Mouse (Mus musculus): ENCODE results near the gene Padi2. TPM values are rescaled to one million over a fixed set of nuclear protein-coding genes. Genes with fewer than 3 reads are reported as not detected.
A peak's percentile ranks its signal among the peaks of the same experiment; 100 is the strongest.

The Padi2 gene
- total RNA-seq (2021) (10 to 100 TPM in 1 of 2 experiments, 1 to 10 TPM in 1; 1.7 to 13.8 TPM), polyA plus RNA-seq (2012; rRNA removed) (7.7 and 10.5 TPM in 2 replicates)
- long read RNA-seq = 0 reads

GRCm38 (mm10) chr4:140906076-140906826 is at the start of gene Padi2:
Padi2 (plus strand) TSS chr4:140906344.
- DNase-seq = peak; percentile 64

GRCm38 (mm10) chr4:140857041-140857440 is 49.1 kb upstream of the Padi2 start:
- no peak for DNase-seq

GRCm38 (mm10) chr4:140857813-140858212 is 48.3 kb upstream of the Padi2 start:
- no peak for DNase-seq

- DNase-seq = no peak
Observed at GRCm38 (mm10) chr4:140859291-140859690, 46.9 kb upstream of the Padi2 start.

DNA sequence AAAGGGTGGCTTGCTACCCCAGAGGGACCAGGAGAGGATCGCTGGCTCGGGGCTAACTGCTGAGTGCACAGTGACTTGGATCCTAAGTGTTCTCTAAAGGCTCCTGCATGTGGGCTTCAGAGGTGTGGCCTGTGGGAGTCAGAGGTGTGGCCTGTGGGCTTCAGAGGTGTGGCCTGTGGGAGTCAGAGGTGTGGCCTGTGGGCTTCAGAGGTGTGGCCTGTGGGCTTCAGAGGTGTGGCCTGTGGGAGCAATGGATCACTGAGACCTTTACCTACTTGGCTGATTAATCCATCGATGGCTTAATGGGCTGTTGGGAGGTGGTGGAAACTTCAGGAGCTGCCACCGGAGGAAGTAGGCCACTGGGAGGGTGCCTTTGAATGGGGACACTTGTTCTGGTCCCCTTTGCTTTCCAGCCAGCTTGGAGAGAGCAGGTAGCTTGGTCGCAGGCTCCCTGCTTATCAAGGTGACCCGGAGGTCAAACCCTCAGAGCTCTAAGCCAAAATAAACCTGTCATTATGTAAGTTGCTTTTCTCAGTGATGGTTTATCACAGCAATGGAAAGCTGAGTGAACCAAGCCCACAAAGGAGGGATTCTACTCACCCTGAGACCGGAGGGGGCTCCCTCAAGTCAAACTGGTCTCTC is 45.9 kb upstream of the Padi2 start:
- no peak for DNase-seq

GRCm38 (mm10) chr4:140860767-140861147 is 45.4 kb upstream of the Padi2 start:
- DNase-seq = no peak

DNA sequence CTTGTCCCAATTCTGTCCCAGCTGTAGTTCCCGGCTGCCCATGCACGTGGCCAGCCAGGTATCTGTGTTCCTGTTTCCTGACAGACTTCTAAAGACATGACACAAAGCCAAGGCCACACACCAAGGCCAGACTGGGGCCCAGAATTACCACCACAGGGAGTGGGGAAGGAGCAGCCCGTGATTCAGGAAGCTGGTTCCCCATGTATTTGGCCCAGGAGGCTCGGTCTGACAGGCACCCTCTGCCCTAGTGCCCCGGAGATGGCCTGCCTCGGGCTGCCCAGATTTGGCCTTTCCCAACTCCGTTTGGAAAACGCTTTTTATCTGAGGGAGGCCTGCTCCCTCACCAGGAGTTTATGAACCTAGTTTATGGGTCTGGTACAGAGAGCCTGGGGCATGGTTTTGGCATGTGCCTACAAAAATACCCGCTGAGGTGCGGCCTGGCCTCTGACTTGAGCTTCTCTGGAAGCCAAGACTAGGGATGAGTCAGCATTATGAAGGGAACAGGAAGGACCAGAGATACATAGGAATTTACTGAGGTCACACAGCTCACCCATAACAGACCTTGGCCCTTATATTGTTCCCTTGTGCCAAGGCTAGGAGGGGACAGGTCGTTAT is 44.0 kb upstream of the Padi2 start:
- DNase-seq = peak; percentile 72

DNA sequence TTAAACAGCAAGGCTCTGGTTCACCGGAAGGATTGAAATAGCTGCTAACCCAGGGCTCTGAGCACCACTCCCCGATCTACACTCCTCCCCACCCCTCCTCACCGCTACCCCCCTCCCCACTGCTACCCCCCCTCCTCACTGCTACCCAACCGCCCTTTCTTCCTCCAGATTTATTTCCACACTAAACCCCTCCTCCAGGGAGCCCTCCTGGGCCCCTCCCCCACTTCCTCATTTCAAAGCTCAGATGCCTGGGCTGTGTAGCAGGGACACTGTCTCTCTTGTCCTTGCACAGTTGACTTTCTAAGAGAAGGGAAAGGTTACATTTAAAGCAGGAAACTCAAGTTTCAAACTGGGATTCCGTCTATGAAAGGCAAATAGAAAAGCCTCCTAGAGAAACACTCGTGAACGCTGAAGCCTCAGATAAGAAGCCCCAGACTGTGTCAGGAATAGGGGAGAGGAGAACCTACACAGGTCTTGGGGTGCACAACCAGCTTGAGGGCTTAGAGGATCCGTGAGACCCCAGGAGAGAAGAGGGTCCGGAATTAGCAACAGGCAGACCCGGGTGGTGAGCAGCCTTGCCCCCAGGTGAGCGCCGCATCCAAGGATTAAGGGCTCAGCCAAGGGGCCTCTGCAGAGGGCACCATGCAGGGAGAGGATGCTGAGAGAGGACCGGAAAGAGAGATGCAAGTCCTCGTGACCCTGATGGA is 37.5 kb upstream of the Padi2 start:
- no peak for DNase-seq

DNA sequence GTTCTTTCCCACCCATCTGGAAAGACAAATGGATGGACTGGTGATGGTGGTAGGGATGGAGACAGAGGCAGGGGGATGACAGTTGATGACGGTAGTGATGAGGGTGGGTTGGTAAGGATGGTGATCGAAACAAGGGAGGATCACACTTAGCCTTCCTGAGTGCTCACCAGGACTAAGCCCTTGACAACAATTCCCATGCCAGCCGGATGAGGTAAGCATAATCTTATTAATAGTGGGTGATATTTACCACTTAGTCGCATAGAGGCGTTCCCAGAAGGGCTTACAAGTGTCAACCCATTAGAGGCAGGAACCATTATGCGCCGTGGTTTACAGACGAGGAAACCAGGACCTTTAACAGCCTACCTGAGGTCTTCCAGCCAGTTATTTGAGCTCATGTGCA is 36.2 kb upstream of the Padi2 start:
- DNase-seq = no peak

GRCm38 (mm10) chr4:140870876-140871275 is 35.3 kb upstream of the Padi2 start:
- no peak for DNase-seq

DNA sequence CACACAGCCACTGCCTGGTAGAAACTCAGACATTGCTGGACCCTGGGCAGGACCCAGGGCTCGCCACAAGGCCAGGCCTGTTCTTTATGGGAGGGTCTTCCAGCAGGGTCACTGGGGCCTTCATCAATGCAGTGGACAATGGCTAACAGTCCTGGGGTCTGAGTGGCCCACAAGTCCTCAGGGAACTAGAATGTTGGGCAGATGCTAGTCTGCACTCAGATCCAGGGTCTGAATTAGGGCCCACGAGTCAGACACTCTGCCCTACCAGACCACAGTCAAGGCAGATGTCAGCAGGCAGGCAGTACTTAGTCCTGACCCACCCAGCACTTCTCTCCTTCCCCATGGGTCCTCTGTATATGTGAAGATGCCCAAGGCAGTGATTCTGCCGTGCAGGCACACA is 34.8 kb upstream of the Padi2 start:
- DNase-seq = no peak

DNA sequence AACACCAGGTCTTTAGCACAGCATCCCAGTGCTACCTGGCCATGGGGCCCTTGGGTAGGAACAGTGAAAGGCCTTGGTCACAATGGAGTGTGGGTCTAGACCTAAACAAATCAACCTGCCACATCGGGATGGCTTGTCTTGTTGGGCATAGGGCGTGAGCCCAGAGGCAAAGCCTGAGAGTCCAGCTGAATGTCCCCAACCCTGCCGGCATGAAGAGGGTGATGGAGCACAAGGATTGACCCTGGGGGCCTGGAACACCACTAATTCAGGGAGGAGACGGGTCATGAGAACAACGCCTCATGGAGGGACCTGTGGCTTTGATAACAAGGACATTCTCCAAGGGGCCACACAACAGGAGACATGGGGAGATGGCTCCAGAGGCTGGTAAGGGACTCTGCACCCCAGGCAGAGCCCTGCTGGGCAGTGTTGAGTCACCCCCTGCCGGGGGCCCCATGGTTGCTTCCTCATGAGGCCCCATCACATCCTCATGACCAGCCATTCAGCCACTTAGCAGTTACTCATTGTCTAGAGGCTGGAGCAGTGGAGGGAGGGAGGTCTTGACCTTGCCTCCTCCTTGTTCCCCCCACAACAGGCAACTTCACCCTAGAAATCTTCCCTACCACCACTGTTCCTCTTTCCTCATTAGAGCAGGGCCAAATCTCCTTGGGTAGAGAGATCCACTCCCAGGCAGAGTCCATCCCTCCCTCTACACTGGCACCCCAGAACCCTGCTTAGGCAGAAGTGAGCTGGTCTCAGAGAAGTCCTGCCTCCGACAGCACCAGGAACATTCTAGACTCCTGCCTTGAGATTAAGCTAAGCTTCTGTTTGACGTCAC is 34.1 kb upstream of the Padi2 start:
- no peak for DNase-seq

- DNase-seq = no peak
Observed at GRCm38 (mm10) chr4:140872686-140872992, 33.5 kb upstream of the Padi2 start.

GRCm38 (mm10) chr4:140873011-140873410 is 33.1 kb upstream of the Padi2 start:
- DNase-seq = no peak

GRCm38 (mm10) chr4:140876161-140876560 is 30.0 kb upstream of the Padi2 start:
- DNase-seq = no peak

GRCm38 (mm10) chr4:140876681-140877080 is 29.5 kb upstream of the Padi2 start:
- no peak for DNase-seq

GRCm38 (mm10) chr4:140877441-140877840 is 28.7 kb upstream of the Padi2 start:
- DNase-seq = no peak

DNA sequence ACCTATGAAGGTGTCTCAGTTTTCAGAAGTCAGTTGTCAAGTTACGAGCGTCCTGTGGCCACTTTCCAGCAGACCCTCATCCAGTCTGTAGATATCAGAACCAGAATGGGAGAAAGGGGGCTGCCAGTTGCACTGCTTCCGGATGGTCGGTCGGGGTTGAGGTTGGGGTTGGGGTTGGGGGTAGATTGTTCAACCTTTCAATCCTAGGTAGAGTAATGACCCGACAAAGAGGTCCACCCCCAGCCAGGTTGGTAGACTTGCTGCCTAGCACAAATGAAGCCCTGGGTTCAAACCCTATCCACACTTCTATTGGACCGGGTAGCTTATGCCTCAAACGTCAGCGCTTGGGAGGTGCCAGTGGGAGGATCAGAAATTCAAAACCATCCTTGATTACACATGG is 27.5 kb upstream of the Padi2 start:
- no peak for DNase-seq

DNA sequence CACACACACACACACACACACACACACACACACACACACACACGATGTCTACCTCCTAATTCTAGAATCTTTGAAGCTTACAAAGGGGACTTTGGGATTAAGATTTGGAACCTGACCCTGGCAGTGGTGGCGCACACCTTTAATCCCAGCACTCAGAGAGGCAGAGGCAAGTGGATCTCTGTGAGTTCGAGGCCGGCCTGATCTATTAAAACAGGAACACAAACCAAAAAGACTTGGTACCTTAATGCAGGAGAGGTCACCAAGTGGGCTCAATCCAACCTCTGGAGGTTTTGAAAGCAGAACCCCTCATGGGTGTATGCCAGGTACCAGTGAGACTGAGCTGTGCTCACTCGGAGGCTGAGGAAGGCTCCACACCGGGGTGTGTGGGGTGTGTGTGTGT is 27.0 kb upstream of the Padi2 start:
- DNase-seq = no peak

- peak; percentile 71 for DNase-seq
Observed at GRCm38 (mm10) chr4:140879739-140880138, 26.4 kb upstream of the Padi2 start.

- DNase-seq = no peak
Observed at GRCm38 (mm10) chr4:140880207-140880606, 25.9 kb upstream of the Padi2 start.

Measured in adrenal gland, adult 2 months (tissue).